ENCODE assay signal across 13 mouse cellular contexts in the genomic region with DNA sequence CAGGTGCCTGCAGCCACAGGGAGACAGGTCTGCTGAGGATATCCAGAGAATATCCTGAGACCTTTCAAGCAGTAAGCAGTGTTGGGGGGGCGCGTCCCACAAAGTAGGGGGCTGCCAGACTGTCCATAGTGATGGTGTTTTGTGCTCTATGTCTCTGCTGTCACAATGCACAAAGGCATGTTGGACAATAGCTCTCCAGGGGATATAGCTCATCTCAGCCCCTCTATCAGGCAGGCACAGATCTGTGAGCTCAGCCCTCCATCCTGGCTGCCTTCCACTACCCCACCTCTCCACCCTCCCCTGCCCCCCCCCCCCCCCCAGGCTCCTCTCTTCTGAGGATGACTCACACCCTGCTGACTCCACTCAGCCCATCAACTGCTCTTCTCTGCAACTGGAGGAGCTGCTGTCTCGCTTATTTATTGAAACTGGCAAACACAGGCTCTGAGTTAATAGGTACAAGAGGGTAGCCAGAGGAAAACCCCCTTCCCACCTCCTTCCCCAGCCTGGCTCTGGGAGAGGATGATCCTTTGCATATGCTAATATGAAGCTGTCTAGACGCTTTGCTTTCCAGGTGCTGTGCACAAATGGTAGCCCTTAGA. TPM values are rescaled to one million over a fixed set of nuclear protein-coding genes. Genes with fewer than 3 reads are reported as not detected.
DNase-seq lines count a peak whose midpoint lies in the region; ATAC-seq and TF ChIP-seq lines count a peak whose summit lies in the region.
"Had no signal": no experiment of that assay in that cellular context is flagged by ENCODE, and none has a peak within 500 bp of the region (broad histone marks: within the 10 kb centered on the region; RNA-seq: fewer than 3 reads in every experiment).

No protein-coding gene starts in this region.

- no peaks in the 10 kb centered on the region for H3K27me3 ChIP-seq in heart, embryonic 12.5 days (replicated peaks)
- no peaks in the 10 kb centered on the region for H3K27me3 ChIP-seq in heart, adult 2 months (ENCODE audit: control insufficient read depth, insufficient read depth, low read length)
- H3K27me3 ChIP-seq in lung, embryonic 15.5 days: no peaks in the 10 kb centered on the region
- H3K27me3 ChIP-seq in neural tube, embryonic 15.5 days (replicated peaks): no peaks in the 10 kb centered on the region
- H3K27me3 ChIP-seq in liver, embryonic 11.5 days (replicated peaks; ENCODE audit: control insufficient read depth, insufficient read depth, low read length): no peaks in the 10 kb centered on the region
- H3K27me3 ChIP-seq: embryonic facial prominence, embryonic 12.5 days had no signal

- H3K4me2 ChIP-seq in heart, embryonic 12.5 days: no peak overlapping the region
- no peak overlapping the region for H3K4me2 ChIP-seq in lung, embryonic 15.5 days
- H3K4me2 ChIP-seq in neural tube, embryonic 15.5 days: no peak overlapping the region
- H3K4me2 ChIP-seq in liver, embryonic 11.5 days: no peak overlapping the region
- H3K4me2 ChIP-seq: embryonic facial prominence, embryonic 12.5 days had no signal

- no peaks in the 10 kb centered on the region for H3K4me1 ChIP-seq in heart, embryonic 12.5 days (replicated peaks)
- H3K4me1 ChIP-seq in heart, adult 2 months (ENCODE audit: control insufficient read depth, insufficient read depth, low read length): peaks cover 6% of the 10 kb centered on the region
- H3K4me1 ChIP-seq in lung, embryonic 15.5 days: no peaks in the 10 kb centered on the region
- H3K4me1 ChIP-seq in neural tube, embryonic 15.5 days: peaks cover 2% of the 10 kb centered on the region; the same call in 1 of the 2 replicates
- H3K4me1 ChIP-seq in liver, embryonic 11.5 days (replicated peaks; ENCODE audit: control insufficient read depth, insufficient read depth, low read length): no peaks in the 10 kb centered on the region
- H3K4me1 ChIP-seq: embryonic facial prominence, embryonic 12.5 days had no signal

- no peak overlapping the region for H3K4me3 ChIP-seq in heart, embryonic 12.5 days
- no peak overlapping the region for H3K4me3 ChIP-seq in heart, adult 2 months
- H3K4me3 ChIP-seq in lung, embryonic 15.5 days: no peak overlapping the region
- no peak overlapping the region for H3K4me3 ChIP-seq in neural tube, embryonic 15.5 days (replicated peaks)
- H3K4me3 ChIP-seq in liver, embryonic 11.5 days (ENCODE audit: low read depth, low read length): no peak overlapping the region
- H3K4me3 ChIP-seq: embryonic facial prominence, embryonic 12.5 days had no signal

- TF ChIP-seq POLR2A in heart, adult 2 months (IDR thresholded peaks at IDR 0.05; ENCODE audit: insufficient read depth, low read depth, low read length): no peak

- H3K36me3 ChIP-seq in heart, embryonic 12.5 days: no peaks in the 10 kb centered on the region
- no peaks in the 10 kb centered on the region for H3K36me3 ChIP-seq in heart, adult 2 months (ENCODE audit: control insufficient read depth, insufficient read depth, low read length)
- no peaks in the 10 kb centered on the region for H3K36me3 ChIP-seq in lung, embryonic 15.5 days
- no peaks in the 10 kb centered on the region for H3K36me3 ChIP-seq in neural tube, embryonic 15.5 days
- no peaks in the 10 kb centered on the region for H3K36me3 ChIP-seq in liver, embryonic 11.5 days (ENCODE audit: control insufficient read depth, insufficient read depth, low read length)
- H3K36me3 ChIP-seq: embryonic facial prominence, embryonic 12.5 days had no signal

- DNase-seq in heart, adult 2 months: no peak
- DNase-seq in lung, postnatal 10 days: no peak
- DNase-seq in adrenal gland, postnatal 14 days: peak; percentile 54
- no peak for DNase-seq in liver, embryonic 11.5 days (ENCODE audit: low spot score)
- DNase-seq in retina, postnatal 1 day: no peak
- DNase-seq: cerebellum, adult 18-20 months; lung, postnatal 36 days had no signal

- no peaks in the 10 kb centered on the region for H3K9me3 ChIP-seq in heart, embryonic 12.5 days (replicated peaks)
- no peaks in the 10 kb centered on the region for H3K9me3 ChIP-seq in lung, embryonic 15.5 days
- no peaks in the 10 kb centered on the region for H3K9me3 ChIP-seq in neural tube, embryonic 15.5 days (replicated peaks)
- no peaks in the 10 kb centered on the region for H3K9me3 ChIP-seq in liver, embryonic 11.5 days (ENCODE audit: control insufficient read depth, low read length)
- H3K9me3 ChIP-seq: embryonic facial prominence, embryonic 12.5 days had no signal

- TF ChIP-seq CTCF in heart, adult 2 months (IDR thresholded peaks at IDR 0.05): no peak

- H3K27ac ChIP-seq in heart, embryonic 12.5 days (ENCODE audit: poor library complexity, severe bottlenecking): no peak overlapping the region
- no peak overlapping the region for H3K27ac ChIP-seq in heart, adult 2 months
- no peak overlapping the region for H3K27ac ChIP-seq in lung, embryonic 15.5 days
- no peak overlapping the region for H3K27ac ChIP-seq in neural tube, embryonic 15.5 days (replicated peaks)
- H3K27ac ChIP-seq in liver, embryonic 11.5 days (ENCODE audit: low read depth, low read length): no peak overlapping the region
- H3K27ac ChIP-seq: embryonic facial prominence, embryonic 12.5 days had no signal

- peak; percentile 29; the same call in 1 of the 2 replicates for ATAC-seq in heart, embryonic 12.5 days (ENCODE audit: insufficient number of reproducible peaks, low FRiP score)
- peak; percentile 24; the same call in 1 of the 2 replicates for ATAC-seq in lung, embryonic 15.5 days (ENCODE audit: borderline replicate concordance, extremely low read depth, low FRiP score, low TSS enrichment)
- ATAC-seq in neural tube, embryonic 15.5 days (ENCODE audit: low FRiP score): 0 out of 2 replicates have a peak, but pooled peaks have one; percentile 6
- no peak for ATAC-seq in liver, embryonic 11.5 days (replicated peaks; ENCODE audit: low FRiP score)
- ATAC-seq: activated CD4-positive, CD25-positive, alpha-beta regulatory T cell, adult 4 months; CD4-positive, CD25-positive, alpha-beta regulatory T cell, adult 4 months had no signal

- no peaks in the 10 kb centered on the region for H3K79me2 ChIP-seq in heart, adult 2 months (replicated peaks; ENCODE audit: control insufficient read depth, insufficient read depth, low read length)

- TF ChIP-seq EP300 in heart, adult 2 months (IDR thresholded peaks at IDR 0.05; ENCODE audit: insufficient read depth, low read depth, low read length): no peak

- intact Hi-C loops in heart, adult 2 months (cut with DNase I): no loop called here

- no peak overlapping the region for H3K9ac ChIP-seq in heart, embryonic 12.5 days
- no peak overlapping the region for H3K9ac ChIP-seq in heart, adult 2 months (ENCODE audit: low read depth, low read length)
- H3K9ac ChIP-seq in lung, embryonic 15.5 days: no peak overlapping the region
- no peak overlapping the region for H3K9ac ChIP-seq in neural tube, embryonic 15.5 days (replicated peaks)
- H3K9ac ChIP-seq in liver, embryonic 11.5 days (ENCODE audit: low read depth, low read length): no peak overlapping the region
- H3K9ac ChIP-seq: embryonic facial prominence, embryonic 12.5 days had no signal

- WGBS in heart, embryonic 12.5 days: 54% methylated on average over 4 of the region's 4 CpGs
- WGBS in heart, adult 2 months: 50% methylated on average over 4 of the region's 4 CpGs
- 42% methylated on average over 4 of the region's 4 CpGs for WGBS in lung, embryonic 15.5 days
- 37% methylated on average over 4 of the region's 4 CpGs for WGBS in neural tube, embryonic 15.5 days
- WGBS in liver, embryonic 11.5 days: 38% methylated on average over 4 of the region's 4 CpGs

RNA-seq across cellular contexts. Expression of a gene that starts 19.2 kb away (rescaled TPM):
- polyA plus RNA-seq in heart, embryonic 12.5 days (2016; fragmentation: Nextera tagmentation; extraction: Ambion mirVana): 0.13 TPM in 2 replicates
- 1 to 10 TPM; 3.7 to 5.6 TPM for total RNA-seq in heart, adult 2 months (2021)
- polyA plus RNA-seq in heart, adult 2 months (2012; rRNA removed): 2.8 and 2.9 TPM in 2 replicates
- 1.5 and 1.6 TPM in 2 replicates for polyA plus RNA-seq in lung, embryonic 15.5 days (2015; fragmentation: Nextera tagmentation; extraction: Ambion mirVana)
- 1.6 and 2.0 TPM in 2 replicates for total RNA-seq in adrenal gland, postnatal 14 days (2021)
- 2.9 and 4.4 TPM in 2 replicates for polyA plus RNA-seq in neural tube, embryonic 15.5 days (2015; fragmentation: Nextera tagmentation; extraction: Ambion mirVana)
- 0.05 TPM in 1 of 2 replicates, not detected in the other for polyA plus RNA-seq in liver, embryonic 11.5 days (2014; fragmentation: Nextera tagmentation; extraction: Ambion mirVana)
- polyA plus RNA-seq: CD4-positive, CD25-positive, alpha-beta regulatory T cell, adult 4 months had no signal
